Mouse (Mus musculus) cerebellum, adult 11-12 months (tissue): ENCODE data around the gene Gng3.
"Not testable (repeated sequence)": the region's sequence is repeated elsewhere in the genome, so short reads cannot be mapped to it uniquely, and the experiment has no call there.

ENCODE experiments used
- DNase-seq: peaks from one replicate; pipeline ENCODE4 v3.0.0; 2022

Gng3 gene

GRCm38 (mm10) chr19:8844371-8845129, 5.6 kb upstream of the Gng3 start:
- DNase-seq, result peak; percentile 54

GRCm38 (mm10) chr19:8842961-8843360, 4.0 kb upstream of the Gng3 start:
- no peak for DNase-seq

- peak; percentile 66 for DNase-seq
Measured at GRCm38 (mm10) chr19:8841012-8841411, 2.0 kb upstream of the Gng3 start.

GRCm38 (mm10) chr19:8839908-8840791, 1.2 kb upstream of the Gng3 start:
- DNase-seq, result peak; percentile 88

GRCm38 (mm10) chr19:8838041-8838730, 808 bp downstream of the Gng3 start:
- peak; percentile 76 for DNase-seq

- peak; percentile 86 for DNase-seq
Measured at GRCm38 (mm10) chr19:8837251-8837791, 1.7 kb downstream of the Gng3 start, which contains the start of gene Bscl2. Gene Bscl2 (plus strand): TSS chr19:8837467.

GRCm38 (mm10) chr19:8836327-8836726, 2.7 kb downstream of the Gng3 start:
- DNase-seq, result not testable (repeated sequence)

GRCm38 (mm10) chr19:8832971-8833370, 6.0 kb downstream of the Gng3 start:
- no peak for DNase-seq

- no peak for DNase-seq
Measured at GRCm38 (mm10) chr19:8831262-8831661, 7.7 kb downstream of the Gng3 start.

GRCm38 (mm10) chr19:8830664-8831063, 8.3 kb downstream of the Gng3 start:
- DNase-seq, result no peak

- no peak for DNase-seq
Measured at GRCm38 (mm10) chr19:8829660-8830059, 9.3 kb downstream of the Gng3 start, which contains the start of gene AC129217.1. Gene AC129217.1 (plus strand): TSS chr19:8829773.

- peak; percentile 65 for DNase-seq
Measured at GRCm38 (mm10) chr19:8822696-8823095, 16.3 kb downstream of the Gng3 start.

- DNase-seq, result no peak
Measured at GRCm38 (mm10) chr19:8821146-8821545, 17.8 kb downstream of the Gng3 start.

- peak; percentile 81 for DNase-seq
Measured at GRCm38 (mm10) chr19:8820424-8820956, 18.5 kb downstream of the Gng3 start.

- peak; percentile 99 for DNase-seq
Measured at GRCm38 (mm10) chr19:8819596-8820423, 19.2 kb downstream of the Gng3 start, which contains the start of gene Hnrnpul2. Gene Hnrnpul2 (plus strand): TSS chr19:8820010.

- DNase-seq, result peak; percentile 98
Measured at GRCm38 (mm10) chr19:8818801-8819595, 20.0 kb downstream of the Gng3 start, which contains the start of gene Ttc9c. Gene Ttc9c (minus strand): TSS chr19:8819333.

- DNase-seq, result no peak
Measured at GRCm38 (mm10) chr19:8818301-8818798, 20.6 kb downstream of the Gng3 start.

- no peak for DNase-seq
Measured at GRCm38 (mm10) chr19:8817001-8817400, 22.0 kb downstream of the Gng3 start.

- no peak for DNase-seq
Measured at GRCm38 (mm10) chr19:8815812-8816211, 23.2 kb downstream of the Gng3 start.

GRCm38 (mm10) chr19:8806810-8807209, 32.2 kb downstream of the Gng3 start:
- no peak for DNase-seq
